Mouse (Mus musculus) ovary, postnatal 14 days (tissue): ENCODE data around the gene Dusp1.

ENCODE experiments used
- DNase-seq: peaks from one replicate; pipeline ENCODE4 v3.0.0; 2022; ENCODE audit warnings: low spot score

The Dusp1 gene

GRCm38 (mm10) chr17:26561290-26561640 is 663 bp downstream of the Dusp1 start, which contains the start of gene Ergic1:
Gene Ergic1 (plus strand): TSS chr17:26561489.
- peak; percentile 83 for DNase-seq

GRCm38 (mm10) chr17:26560526-26561289 is 1.2 kb downstream of the Dusp1 start:
- no peak for DNase-seq

GRCm38 (mm10) chr17:26553033-26553432 is 8.9 kb downstream of the Dusp1 start:
- DNase-seq = no peak

DNA sequence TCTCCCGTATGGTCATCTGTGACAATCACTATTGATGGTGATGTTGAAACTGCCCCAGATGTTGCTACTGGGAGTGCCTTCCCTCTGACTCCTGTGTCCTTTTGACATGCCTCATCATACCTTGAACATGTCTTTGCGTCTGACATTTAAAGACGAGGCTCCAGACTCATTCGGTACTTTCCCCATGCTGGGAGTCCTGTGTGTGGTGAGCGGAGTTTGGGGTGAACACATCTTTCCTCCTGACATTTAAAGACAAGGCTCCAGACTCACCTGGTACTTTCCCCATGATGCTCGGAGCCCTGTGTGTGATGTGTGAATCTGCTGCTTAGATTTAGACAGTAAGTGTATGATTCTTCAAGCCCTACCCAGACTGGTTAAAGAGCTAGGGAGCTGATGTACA is 10.8 kb downstream of the Dusp1 start:
- DNase-seq = no peak

DNA sequence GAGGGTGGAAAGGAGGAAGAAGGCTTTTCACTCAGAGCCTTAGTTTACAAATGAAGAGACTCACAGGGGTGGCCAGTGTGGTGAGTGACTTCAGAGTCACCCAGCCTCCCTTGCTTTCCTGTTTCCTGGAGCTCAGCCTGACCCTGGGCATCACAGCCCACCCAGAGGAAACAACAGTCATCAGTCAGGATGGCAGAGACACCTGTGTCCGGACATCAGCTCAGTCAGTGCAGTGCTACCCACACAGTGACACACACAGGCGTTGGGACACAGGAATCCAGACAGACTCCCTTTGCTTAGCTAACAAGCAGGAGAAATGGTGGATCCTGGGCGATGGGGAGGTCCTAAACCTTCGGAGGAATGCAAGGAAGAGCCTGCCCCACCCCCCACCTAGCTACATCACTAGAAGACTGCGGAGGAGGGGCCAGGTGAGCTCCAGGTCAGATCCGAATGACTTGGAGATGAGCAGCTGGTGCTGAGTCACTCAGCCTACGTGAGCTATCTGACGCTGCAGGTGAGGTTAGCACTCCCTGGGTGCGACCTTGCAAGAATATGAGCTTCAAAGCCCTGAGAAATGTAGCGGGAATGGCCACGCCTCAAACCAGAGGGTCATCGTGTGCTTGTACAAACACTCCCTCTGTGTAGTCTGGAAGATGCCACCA is 12.6 kb downstream of the Dusp1 start:
- no peak for DNase-seq

DNA sequence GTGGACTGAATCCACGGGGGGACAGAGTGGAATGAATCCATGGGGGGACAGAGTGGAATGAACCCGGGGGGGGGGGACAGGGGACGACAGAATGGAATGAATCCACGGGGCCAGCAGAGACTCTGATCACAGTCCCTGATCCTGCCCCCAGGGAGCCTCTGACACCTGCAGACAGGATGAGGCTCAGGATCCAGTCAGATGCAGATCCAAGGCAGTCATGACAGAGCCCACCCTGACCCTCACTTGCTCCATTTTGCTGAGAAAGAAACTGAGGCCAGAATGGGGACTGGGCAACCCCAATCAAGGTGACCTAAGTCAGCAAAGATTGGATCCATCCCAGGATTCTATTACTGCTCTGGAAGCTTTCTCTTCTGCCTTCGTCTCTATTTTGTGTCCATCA is 13.4 kb downstream of the Dusp1 start:
- no peak for DNase-seq

DNA sequence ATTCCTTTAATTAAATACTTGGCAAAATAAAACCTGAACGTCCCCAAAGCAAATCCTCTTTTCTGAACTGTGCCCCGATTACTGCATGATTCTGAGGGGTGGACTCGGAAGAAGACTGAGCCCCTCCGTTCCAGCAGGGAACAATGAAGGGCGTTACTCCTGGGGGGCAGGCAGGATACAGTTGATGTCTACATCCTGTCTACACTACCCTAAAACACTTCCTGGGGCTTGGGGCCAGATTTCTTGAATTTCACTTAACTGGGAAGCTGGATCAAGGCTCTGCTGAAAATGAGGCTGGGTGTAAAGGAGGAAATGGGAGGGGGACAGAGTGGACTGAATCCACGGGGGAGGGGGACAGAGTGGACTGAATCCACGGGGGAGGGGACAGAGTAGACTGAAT is 14.2 kb downstream of the Dusp1 start:
- no peak for DNase-seq

GRCm38 (mm10) chr17:26544319-26544963 is 17.5 kb downstream of the Dusp1 start:
- no peak for DNase-seq

DNA sequence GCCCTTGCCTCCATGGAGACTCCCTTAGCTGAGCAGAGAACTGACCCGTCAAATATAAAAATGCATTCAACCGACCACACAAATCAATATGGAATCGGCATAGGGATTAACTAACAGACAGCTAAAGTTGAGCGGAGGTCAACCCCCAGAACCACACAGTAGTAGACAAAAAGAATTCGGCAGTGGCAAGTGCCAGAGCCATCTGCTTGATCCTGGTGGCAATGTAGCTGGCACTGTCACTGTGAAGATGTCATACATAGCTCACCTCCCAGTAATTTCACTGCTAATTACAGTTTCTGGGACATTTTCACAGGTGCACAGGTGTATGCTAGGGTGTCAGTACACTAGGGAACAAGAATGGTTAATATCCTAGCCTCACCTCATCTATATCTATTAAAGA is 21.8 kb downstream of the Dusp1 start:
- DNase-seq = no peak

- no peak for DNase-seq
Measured at GRCm38 (mm10) chr17:26537722-26538471, 24.0 kb downstream of the Dusp1 start.

DNA sequence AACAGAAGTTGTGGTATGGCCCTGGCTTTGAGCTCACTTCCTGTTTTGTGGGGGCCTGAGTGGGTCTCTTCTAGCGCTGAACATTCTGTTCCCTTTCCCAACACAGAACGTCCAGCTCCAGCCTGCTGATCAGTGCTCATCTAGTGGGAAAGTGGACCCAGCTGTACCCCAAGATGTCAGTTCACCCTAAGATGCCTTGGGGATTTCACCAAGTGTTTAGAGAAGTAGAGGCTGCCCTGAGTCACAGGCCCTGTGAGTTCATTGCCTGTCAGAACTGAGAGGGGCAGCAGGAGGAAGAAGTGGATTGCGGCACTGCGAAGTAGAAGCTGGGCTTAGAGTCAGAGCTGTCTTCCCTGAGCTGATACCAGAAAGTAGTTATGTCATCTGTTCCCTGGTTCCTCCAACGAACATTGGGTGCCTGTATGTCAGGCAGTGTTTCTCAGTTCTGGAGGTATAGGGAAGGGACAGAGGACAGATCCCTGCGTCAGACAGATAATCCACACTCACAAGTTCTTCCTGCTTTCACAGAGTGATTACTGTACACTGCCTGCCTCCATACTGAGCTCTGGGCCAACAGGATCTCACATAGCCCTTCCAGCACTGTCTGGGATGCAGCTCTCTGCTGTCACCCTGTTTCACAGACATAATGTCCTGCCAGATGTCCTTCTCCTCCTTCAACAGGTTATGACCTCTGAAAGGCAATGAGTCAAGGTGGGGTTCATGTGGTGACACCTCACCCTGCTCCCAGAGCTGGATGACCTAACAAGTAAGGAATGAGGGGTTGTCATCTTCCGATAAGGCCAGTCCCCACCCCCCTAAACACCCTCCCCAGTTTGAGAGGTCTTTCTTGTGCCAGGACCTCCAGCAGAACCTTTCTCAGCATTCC is 26.4 kb downstream of the Dusp1 start:
- DNase-seq = no peak

- DNase-seq = no peak
Measured at GRCm38 (mm10) chr17:26534695-26535094, 27.2 kb downstream of the Dusp1 start.

GRCm38 (mm10) chr17:26533871-26534372 is 28.0 kb downstream of the Dusp1 start:
- no peak for DNase-seq

GRCm38 (mm10) chr17:26532476-26533045 is 29.4 kb downstream of the Dusp1 start:
- no peak for DNase-seq

GRCm38 (mm10) chr17:26531395-26532027 is 30.4 kb downstream of the Dusp1 start:
- DNase-seq = no peak

- DNase-seq = no peak
Measured at GRCm38 (mm10) chr17:26530590-26531081, 31.3 kb downstream of the Dusp1 start.

GRCm38 (mm10) chr17:26529791-26530241 is 32.1 kb downstream of the Dusp1 start:
- no peak for DNase-seq

DNA sequence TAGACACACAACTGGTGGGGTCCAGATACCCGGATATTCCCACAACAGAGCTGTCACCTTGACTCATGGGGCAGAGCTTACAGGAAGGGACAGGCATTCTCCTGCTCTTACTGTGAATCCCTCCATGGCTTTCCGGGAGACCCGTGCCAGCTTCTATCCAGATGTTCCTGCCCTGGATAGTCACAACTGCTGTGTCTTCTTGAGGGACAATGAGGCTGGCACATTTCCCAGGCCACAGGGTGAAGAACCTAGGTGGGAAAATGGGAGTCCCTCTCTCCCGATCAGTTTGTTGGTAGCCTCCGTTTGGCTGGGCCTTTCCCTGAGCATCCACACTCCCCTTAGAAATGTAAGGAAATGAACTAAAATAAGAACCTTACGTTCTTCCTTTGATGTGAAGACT is 33.2 kb downstream of the Dusp1 start:
- no peak for DNase-seq

DNA sequence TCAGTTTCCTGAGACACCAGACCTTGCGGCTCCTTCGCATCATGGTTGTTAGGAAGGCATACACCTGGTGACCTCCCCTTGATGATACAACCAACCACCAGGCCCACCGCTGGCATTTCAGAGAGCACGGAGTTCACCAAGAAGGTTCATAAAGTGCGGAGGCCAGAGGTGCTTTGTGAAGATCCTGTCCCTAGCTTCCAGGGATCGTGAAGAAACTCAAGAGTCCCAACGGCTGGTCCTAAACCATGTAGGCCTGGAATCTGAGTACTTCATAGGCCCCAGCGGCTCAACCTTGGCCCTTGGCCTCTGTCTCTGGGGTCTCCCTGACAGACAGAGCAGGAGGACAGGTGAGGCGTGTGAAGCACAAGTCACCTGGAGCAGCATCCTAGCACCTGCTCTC is 34.6 kb downstream of the Dusp1 start:
- no peak for DNase-seq

DNA sequence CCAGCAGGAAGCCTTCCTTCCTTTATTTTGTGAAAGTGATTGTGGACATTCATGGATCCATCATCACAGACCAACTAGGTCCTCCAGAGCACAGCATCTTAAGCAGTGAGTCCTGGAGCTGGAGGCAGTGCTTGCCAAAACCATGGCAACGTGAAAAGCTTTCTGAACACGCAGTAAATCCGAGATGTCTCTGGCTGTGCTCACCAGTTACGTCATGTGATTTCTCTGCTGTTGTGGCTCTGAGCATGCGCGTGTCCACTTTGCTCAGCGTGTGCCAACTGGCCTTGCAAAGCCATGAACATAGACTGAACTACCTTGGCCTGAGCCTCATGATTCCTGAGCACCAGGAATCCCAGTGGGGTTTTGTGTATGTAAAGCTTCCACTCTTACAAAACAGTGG is 36.6 kb downstream of the Dusp1 start:
- DNase-seq = no peak
